Mouse (Mus musculus) neural tube, embryonic 15.5 days (tissue): ENCODE data around the gene Dock11. TPM values are rescaled to one million over a fixed set of nuclear protein-coding genes. Genes with fewer than 3 reads are reported as not detected.

Experiments used
- ATAC-seq: fragments of 200-750 bp; cut with Nextera tagmentation; 2 replicates; pipeline ENCODE4 v1.8.0; 2017; ENCODE audit warnings: mild to moderate bottlenecking, moderate TSS enrichment, moderate library complexity; ENCODE audit not compliant: low FRiP score
- H3K27ac ChIP-seq: fragments of 300-500 bp; sonication (generic); replicated peaks from 2 replicates; pipeline ENCODE4 v1.5.1; 2015; ENCODE audit warnings: mild to moderate bottlenecking, inconsistent platforms
- H3K27me3 ChIP-seq: fragments of 300-500 bp; sonication (generic); replicated peaks from 2 replicates; pipeline ENCODE4 v1.6.1; 2015; ENCODE audit warnings: inconsistent platforms
- H3K36me3 ChIP-seq: fragments of 300-500 bp; sonication (generic); 2 replicates; pipeline ENCODE4 v1.6.1; 2015; ENCODE audit warnings: inconsistent platforms
- H3K4me1 ChIP-seq: fragments of 300-500 bp; sonication (generic); 2 replicates; pipeline ENCODE4 v1.6.1; 2015; ENCODE audit warnings: inconsistent platforms
- H3K4me2 ChIP-seq: fragments of 300-500 bp; sonication (generic); 2 replicates; pipeline ENCODE4 v1.6.1; 2015; ENCODE audit warnings: inconsistent platforms, mild to moderate bottlenecking, moderate library complexity
- H3K4me3 ChIP-seq: fragments of 300-500 bp; sonication (generic); replicated peaks from 2 replicates; pipeline ENCODE4 v1.5.1; 2015; ENCODE audit warnings: mild to moderate bottlenecking, inconsistent platforms
- H3K9ac ChIP-seq: fragments of 300-500 bp; sonication (generic); replicated peaks from 2 replicates; pipeline ENCODE4 v1.6.1; 2015; ENCODE audit warnings: mild to moderate bottlenecking, inconsistent platforms
- H3K9me3 ChIP-seq: fragments of 300-500 bp; sonication (generic); replicated peaks from 2 replicates; pipeline ENCODE4 v1.6.1; 2016; ENCODE audit warnings: inconsistent platforms
- WGBS: fragments of 180-500 bp; shearing (Covaris S2); methylation state at CpG from one replicate; pipeline ENCODE4 v1.1.7; 2015; ENCODE audit warnings: mixed read lengths; 5-methylcytosine and 5-hydroxymethylcytosine counted together
- polyA plus RNA-seq: library from polyadenylated mRNA; unstranded; fragments of >200 nt; fragmentation: Nextera tagmentation; extraction: Ambion mirVana; gene quantifications from 2 replicates; pipeline ENCODE4 v1.2.1, GENCODE M21; 2015

Dock11 gene
- 9.6 and 9.9 TPM in 2 replicates for polyA plus RNA-seq

DNA sequence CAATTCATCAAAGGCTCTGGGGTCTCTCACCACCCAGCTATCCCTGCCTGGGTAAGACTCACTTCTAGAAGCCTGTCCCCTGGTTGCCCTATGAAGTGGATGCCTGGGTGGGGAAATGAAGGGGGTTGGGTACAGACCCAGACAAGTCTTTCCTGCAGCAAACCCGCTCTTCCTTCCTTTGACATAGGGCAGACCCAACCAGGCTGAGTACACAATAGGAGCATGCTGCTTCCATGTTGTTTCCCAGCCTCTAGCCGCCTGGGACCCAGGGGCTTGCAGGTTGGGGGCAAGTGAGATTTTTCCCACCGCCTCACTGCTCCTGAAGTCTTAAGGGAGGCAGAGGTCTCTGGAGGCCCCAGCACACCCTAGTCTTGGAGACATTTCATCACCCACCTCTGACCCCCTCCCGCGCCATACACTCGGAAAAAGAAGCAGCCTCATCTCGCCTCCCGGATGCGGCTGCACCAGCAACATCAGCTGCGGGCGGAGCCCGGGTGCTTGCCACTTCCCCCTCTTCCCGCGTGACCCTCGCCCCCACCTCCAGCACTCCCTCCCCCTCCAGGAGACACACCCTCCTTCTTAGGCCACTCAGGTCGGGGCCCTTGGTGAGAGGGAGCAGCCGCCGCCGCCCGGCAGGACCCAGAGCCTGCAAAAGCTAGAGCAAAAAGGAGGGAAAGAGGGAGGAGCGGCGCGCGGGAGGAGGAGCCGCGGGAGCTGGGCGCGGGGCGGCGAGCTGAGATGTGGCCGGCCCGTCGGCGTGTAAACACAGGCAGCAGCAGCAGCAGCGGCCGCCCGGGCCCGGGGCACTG is at the start of gene Dock11:
Gene Dock11 (plus strand): TSS at position 746 of the 809 bp plus-strand sequence.
- Histone ChIP-seq H3K9me3 (no peaks in the 10 kb centered on the region), H3K27ac (peak within 1 kb of the TSS; percentile 83)
- 24% methylated on average over 34 of the region's 38 CpGs for WGBS

DNA sequence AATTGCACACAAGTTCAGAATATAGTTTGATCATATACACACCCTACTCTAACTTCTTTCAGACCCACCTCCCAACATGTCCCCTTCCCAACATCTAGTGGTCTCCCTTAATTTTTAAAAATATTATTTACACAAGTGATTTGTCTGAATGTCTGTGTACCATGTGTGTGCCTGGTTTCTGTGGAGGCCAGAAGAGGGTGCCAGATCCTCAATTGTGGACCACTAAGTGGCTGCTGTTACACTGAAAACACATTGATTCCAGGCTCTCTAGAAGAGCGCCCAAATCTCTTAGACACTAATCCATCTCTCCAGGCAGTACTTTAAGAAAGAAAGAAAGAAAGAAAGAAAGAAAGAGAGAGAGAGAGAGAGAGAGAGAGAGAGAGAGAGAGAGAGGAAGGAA is 8.9 kb upstream of the Dock11 start:
- no peak overlapping the region for H3K27ac ChIP-seq
- H3K4me3 ChIP-seq = no peak overlapping the region
- no peaks in the 10 kb centered on the region for H3K4me1 ChIP-seq
- H3K36me3 ChIP-seq = no peaks in the 10 kb centered on the region
- H3K27me3 ChIP-seq = no peaks in the 10 kb centered on the region
- H3K9me3 ChIP-seq = no peaks in the 10 kb centered on the region
- H3K4me2 ChIP-seq = no peak overlapping the region
- H3K9ac ChIP-seq = no peak overlapping the region
- WGBS = 64% methylated on average over 1 of the region's 1 CpGs
- ATAC-seq = no peak

More for the DNA sequence above, at the start of gene Dock11:
- ATAC-seq = peak; percentile 89
- no peaks in the 10 kb centered on the region for H3K36me3 ChIP-seq
- H3K4me1 ChIP-seq = 0 out of 2 replicates have a peak, but pooled peaks cover 2% of the 10 kb centered on the region
- peak within 1 kb of the TSS; percentile 61 for H3K4me2 ChIP-seq
- H3K27me3 ChIP-seq = no peaks in the 10 kb centered on the region
- H3K4me3 ChIP-seq = peak within 1 kb of the TSS; percentile 61
- peak within 1 kb of the TSS; percentile 60 for H3K9ac ChIP-seq

GRCm38 (mm10) chrX:35888945-35889799 is 540 bp downstream of the Dock11 start:
- H3K27ac ChIP-seq = peak overlapping the region; percentile 83
- WGBS = 13% methylated on average over 38 of the region's 58 CpGs
- peak overlapping the region; percentile 61 for H3K4me3 ChIP-seq
- H3K27me3 ChIP-seq = no peaks in the 10 kb centered on the region
- ATAC-seq = peak; percentile 73
- no peaks in the 10 kb centered on the region for H3K36me3 ChIP-seq
- 0 out of 2 replicates have a peak, but pooled peaks cover 2% of the 10 kb centered on the region for H3K4me1 ChIP-seq
- peak overlapping the region; percentile 60 for H3K9ac ChIP-seq
- no peaks in the 10 kb centered on the region for H3K9me3 ChIP-seq
- H3K4me2 ChIP-seq = peak overlapping the region; percentile 61

GRCm38 (mm10) chrX:35889800-35890106 is 1.1 kb downstream of the Dock11 start:
- 18% methylated on average over 8 of the region's 8 CpGs for WGBS
- H3K9me3 ChIP-seq = no peaks in the 10 kb centered on the region
- peak overlapping the region; percentile 61 for H3K4me2 ChIP-seq
- peak overlapping the region; percentile 83 for H3K27ac ChIP-seq
- H3K9ac ChIP-seq = peak overlapping the region; percentile 60
- peak; percentile 37; the same call in 1 of the 2 replicates for ATAC-seq
- no peaks in the 10 kb centered on the region for H3K36me3 ChIP-seq
- peak overlapping the region; percentile 61 for H3K4me3 ChIP-seq
- H3K4me1 ChIP-seq = 0 out of 2 replicates have a peak, but pooled peaks cover 2% of the 10 kb centered on the region
- no peaks in the 10 kb centered on the region for H3K27me3 ChIP-seq

- no peak for ATAC-seq
Observed at GRCm38 (mm10) chrX:35891534-35892125, 3.0 kb downstream of the Dock11 start.

DNA sequence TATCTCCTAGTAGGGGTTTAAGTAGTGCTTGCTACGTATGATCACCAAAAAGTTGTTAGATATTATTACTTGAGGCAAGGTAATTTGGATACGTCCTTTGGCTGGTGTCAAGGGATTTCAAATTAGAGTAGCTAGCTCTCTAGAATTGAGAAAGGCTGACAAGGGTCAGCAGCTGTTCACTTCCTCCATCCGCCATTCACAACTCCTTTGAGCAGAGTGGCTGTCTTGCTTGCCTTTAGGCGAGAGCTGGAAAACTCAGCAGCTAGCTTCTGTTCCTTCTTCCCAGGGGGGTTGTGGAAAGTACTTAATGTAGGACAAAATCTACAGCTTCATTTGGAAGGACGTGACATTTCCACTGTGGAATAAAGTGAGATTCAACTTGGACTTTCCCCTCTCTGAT is 3.7 kb downstream of the Dock11 start:
- 54% methylated on average over 5 of the region's 5 CpGs for WGBS

More at GRCm38 (mm10) chrX:35891534-35892125, 3.0 kb downstream of the Dock11 start:
- no peaks in the 10 kb centered on the region for H3K36me3 ChIP-seq
- H3K4me3 ChIP-seq = no peak overlapping the region
- 0 out of 2 replicates have a peak, but pooled peaks cover 2% of the 10 kb centered on the region for H3K4me1 ChIP-seq
- no peak overlapping the region for H3K9ac ChIP-seq
- H3K4me2 ChIP-seq = no peak overlapping the region
- 45% methylated on average over 5 of the region's 5 CpGs for WGBS
- no peaks in the 10 kb centered on the region for H3K9me3 ChIP-seq
- H3K27me3 ChIP-seq = no peaks in the 10 kb centered on the region
- no peak overlapping the region for H3K27ac ChIP-seq

DNA sequence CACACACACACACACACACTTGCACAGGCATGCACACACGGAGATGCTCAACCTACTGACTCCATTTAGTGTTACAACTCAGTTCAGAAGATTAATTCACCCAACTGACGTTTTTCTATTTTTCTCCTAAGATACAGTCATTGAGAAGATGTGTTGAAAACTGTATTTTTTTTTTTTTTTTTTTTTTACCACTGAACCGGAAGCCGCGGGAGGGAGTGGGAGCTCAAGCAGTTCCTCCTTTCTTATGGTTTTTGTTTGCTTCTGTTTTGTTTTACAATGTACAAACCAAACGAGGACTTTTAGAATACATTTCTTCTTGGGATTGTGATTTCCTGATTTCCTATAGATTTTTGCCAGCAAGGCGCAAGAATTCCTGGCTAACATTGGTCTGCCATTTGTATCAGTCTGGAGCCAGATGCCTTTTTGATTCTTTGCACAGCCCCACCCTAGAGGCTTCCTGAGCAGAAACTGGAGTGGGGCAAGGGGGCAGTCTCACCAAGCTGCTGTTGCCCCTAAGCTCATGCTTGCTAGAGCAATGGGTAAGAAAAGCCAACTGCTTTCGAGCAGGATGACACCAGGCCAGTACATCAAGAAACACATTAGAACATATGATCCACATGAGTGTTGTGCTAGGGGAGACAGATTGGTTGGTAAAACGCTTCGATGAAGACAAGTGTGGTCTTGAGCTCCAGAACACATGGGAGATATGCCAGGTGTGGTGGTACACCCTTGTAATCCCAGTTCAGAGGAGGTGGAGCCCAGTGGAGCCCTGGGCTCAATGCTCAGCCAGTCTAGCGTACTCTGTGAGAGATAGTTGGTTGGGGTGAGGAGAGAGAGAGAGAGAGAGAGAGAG is 9.2 kb downstream of the Dock11 start:
- H3K4me3 ChIP-seq = no peak overlapping the region
- no peak for ATAC-seq
- H3K9me3 ChIP-seq = no peaks in the 10 kb centered on the region
- H3K9ac ChIP-seq = no peak overlapping the region
- 79% methylated on average over 11 of the region's 11 CpGs for WGBS
- H3K4me1 ChIP-seq = no peaks in the 10 kb centered on the region
- H3K27ac ChIP-seq = no peak overlapping the region
- H3K36me3 ChIP-seq = no peaks in the 10 kb centered on the region
- no peak overlapping the region for H3K4me2 ChIP-seq
- no peaks in the 10 kb centered on the region for H3K27me3 ChIP-seq

More for the DNA sequence above, 3.7 kb downstream of the Dock11 start:
- no peak for ATAC-seq
- H3K27me3 ChIP-seq = no peaks in the 10 kb centered on the region
- no peak overlapping the region for H3K4me3 ChIP-seq
- H3K9ac ChIP-seq = no peak overlapping the region
- H3K27ac ChIP-seq = no peak overlapping the region
- 0 out of 2 replicates have a peak, but pooled peaks cover 2% of the 10 kb centered on the region for H3K4me1 ChIP-seq
- no peaks in the 10 kb centered on the region for H3K36me3 ChIP-seq
- H3K4me2 ChIP-seq = no peak overlapping the region
- H3K9me3 ChIP-seq = no peaks in the 10 kb centered on the region

GRCm38 (mm10) chrX:35898501-35898766 is 9.8 kb downstream of the Dock11 start:
- Histone ChIP-seq H3K4me3 (no peak overlapping the region), H3K27ac (no peak overlapping the region), H3K4me1 (no peaks in the 10 kb centered on the region), H3K36me3 (no peaks in the 10 kb centered on the region), H3K9me3 (no peaks in the 10 kb centered on the region), H3K27me3 (no peaks in the 10 kb centered on the region), H3K9ac (no peak overlapping the region), H3K4me2 (no peak overlapping the region)
- 100% methylated on average over 2 of the region's 2 CpGs for WGBS
- ATAC-seq = no peak

- Histone ChIP-seq H3K4me1 (no peaks in the 10 kb centered on the region), H3K27me3 (no peaks in the 10 kb centered on the region), H3K27ac (no peak overlapping the region), H3K4me2 (no peak overlapping the region), H3K9ac (no peak overlapping the region), H3K36me3 (no peaks in the 10 kb centered on the region), H3K4me3 (no peak overlapping the region), H3K9me3 (no peaks in the 10 kb centered on the region)
- WGBS = 74% methylated on average over 7 of the region's 7 CpGs
- no peak for ATAC-seq
Observed at GRCm38 (mm10) chrX:35904352-35904751, 15.7 kb downstream of the Dock11 start.

GRCm38 (mm10) chrX:35906696-35907330 is 18.2 kb downstream of the Dock11 start:
- 83% methylated on average over 4 of the region's 4 CpGs for WGBS
- H3K4me3 ChIP-seq = no peak overlapping the region
- no peaks in the 10 kb centered on the region for H3K9me3 ChIP-seq
- no peak overlapping the region for H3K4me2 ChIP-seq
- H3K27me3 ChIP-seq = no peaks in the 10 kb centered on the region
- ATAC-seq = no peak
- no peak overlapping the region for H3K9ac ChIP-seq
- no peaks in the 10 kb centered on the region for H3K4me1 ChIP-seq
- H3K36me3 ChIP-seq = no peaks in the 10 kb centered on the region
- no peak overlapping the region for H3K27ac ChIP-seq
